Mouse (Mus musculus): ENCODE data around the gene Adarb2.
"Not testable (repeated sequence)": the region's sequence is repeated elsewhere in the genome, so short reads cannot be mapped to it uniquely, and the experiment has no call there.

DNA sequence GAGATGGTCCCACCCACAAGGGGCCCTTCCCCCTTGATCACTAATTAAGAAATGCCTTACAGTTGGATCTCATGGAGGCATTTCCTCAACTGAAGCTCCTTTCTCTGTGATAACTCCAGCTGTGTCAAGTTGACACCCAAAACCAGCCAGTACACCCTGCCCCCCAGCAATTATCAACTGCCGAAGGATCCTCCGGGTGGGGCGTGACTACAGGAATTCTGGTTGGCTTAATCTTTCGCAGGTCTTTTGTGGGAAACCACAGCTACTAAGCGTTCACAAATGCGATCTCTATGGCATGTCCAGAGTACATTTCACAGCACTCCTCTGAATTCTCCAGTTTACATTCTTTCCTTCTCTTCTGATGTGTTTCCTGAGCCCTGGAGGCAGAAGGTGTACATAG lies 406.3 kb downstream of the Adarb2 start:
- TF ChIP-seq CTCF (IDR thresholded peaks at IDR 0.05; ENCODE audit: low read depth): not testable (repeated sequence)
- TF ChIP-seq EP300 (IDR thresholded peaks at IDR 0.05; ENCODE audit: low read depth): peak; percentile 41; the same call in 1 of the 2 replicates
